Mouse (Mus musculus) layer of hippocampus, adult 8-10 months (tissue): ENCODE measurements around the gene Mamstr. TPM values are rescaled to one million over a fixed set of nuclear protein-coding genes. Genes with fewer than 3 reads are reported as not detected.

Source experiments
- DNase-seq, 2 experiments: peaks; one replicate each; pipeline ENCODE4 v3.0.0; 2022; ENCODE audit warnings: low spot score in 2 of 2
- total RNA-seq, 4 experiments: library from RNA; stranded (reverse); gene quantifications; 2 replicates each; pipeline ENCODE4 v1.2.4; 2022

Gene Mamstr
- total RNA-seq, 4 experiments from 2014 or later = 1.5 to 4.4 (median 2.4) TPM

GRCm38 (mm10) chr7:45628364-45629294 is 11.1 kb upstream of the Mamstr start:
- DNase-seq = peak in 1 of 2 experiments; percentile 78

GRCm38 (mm10) chr7:45630064-45630907 is 9.5 kb upstream of the Mamstr start:
- no peak for DNase-seq

GRCm38 (mm10) chr7:45632499-45632898 is 7.3 kb upstream of the Mamstr start:
- DNase-seq = no peak

- no peak for DNase-seq
Observed at GRCm38 (mm10) chr7:45634946-45635681, 4.7 kb upstream of the Mamstr start.

GRCm38 (mm10) chr7:45635711-45636688 is 3.8 kb upstream of the Mamstr start:
- no peak for DNase-seq

GRCm38 (mm10) chr7:45637710-45638109 is 2.1 kb upstream of the Mamstr start:
- DNase-seq = no peak

- DNase-seq = peak; percentile 97
Observed at GRCm38 (mm10) chr7:45638623-45639401, 965 bp upstream of the Mamstr start.

GRCm38 (mm10) chr7:45640191-45640957 is 597 bp downstream of the Mamstr start:
- no peak for DNase-seq

GRCm38 (mm10) chr7:45641391-45642040 is 1.7 kb downstream of the Mamstr start:
- DNase-seq = no peak

GRCm38 (mm10) chr7:45642083-45642482 is 2.3 kb downstream of the Mamstr start:
- no peak for DNase-seq

GRCm38 (mm10) chr7:45642503-45643255 is 2.9 kb downstream of the Mamstr start:
- DNase-seq = no peak

GRCm38 (mm10) chr7:45643441-45644178 is 3.8 kb downstream of the Mamstr start:
- peak; percentile 90 to 94 for DNase-seq

- peak; percentile 64 to 72 for DNase-seq
Observed at GRCm38 (mm10) chr7:45644183-45644582, 4.4 kb downstream of the Mamstr start.

- no peak for DNase-seq
Observed at GRCm38 (mm10) chr7:45644872-45645590, 5.3 kb downstream of the Mamstr start.

GRCm38 (mm10) chr7:45645591-45645971 is 5.8 kb downstream of the Mamstr start:
- no peak for DNase-seq

- DNase-seq = no peak
Observed at GRCm38 (mm10) chr7:45646671-45647070, 6.9 kb downstream of the Mamstr start.
